Mouse (Mus musculus): ENCODE measurements around the gene Efcab11.

DNA sequence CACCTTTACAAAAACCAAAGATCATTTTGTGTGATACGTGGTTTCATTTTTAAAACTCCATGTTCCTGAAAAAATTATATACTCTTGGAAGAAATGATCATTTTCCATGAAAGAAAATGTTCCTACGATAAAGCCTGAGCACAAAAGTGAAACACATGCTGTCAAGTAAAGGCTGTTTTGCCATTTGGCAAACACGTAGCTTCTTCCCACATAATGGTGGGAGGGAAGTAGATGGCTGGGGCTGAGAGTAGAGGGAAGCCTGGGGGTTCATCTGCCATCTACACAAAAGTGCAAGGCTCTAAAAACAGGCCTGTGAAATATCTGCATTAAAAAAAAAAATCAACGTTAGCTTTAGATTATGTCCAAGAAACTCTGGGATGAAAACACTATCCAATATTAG is 61.6 kb downstream of the Efcab11 start:
- TF ChIP-seq EP300 (IDR thresholded peaks at IDR 0.05; ENCODE audit: insufficient read depth, low read depth, low read length) (no peak), CTCF (IDR thresholded peaks at IDR 0.05) (no peak), POLR2A (IDR thresholded peaks at IDR 0.05; ENCODE audit: insufficient read depth, low read depth, low read length) (no peak)

All from heart, adult 2 months (tissue).